Mouse (Mus musculus) T-helper 17 cell (primary cell): Measurements from ENCODE around the gene Cela3b.

Experiments used
- in situ Hi-C, 2 experiments: fragments of 300-600 bp; cut with MboI, MseI; formaldehyde crosslinking; loops; 1 replicate in 1 of 2; 2 replicates in 1 of 2; pipeline ENCODE4 v1.15.1; 2025; ENCODE audit warnings: high pct_unique_total_duplicates in 2 of 2

Gene Cela3b

DNA sequence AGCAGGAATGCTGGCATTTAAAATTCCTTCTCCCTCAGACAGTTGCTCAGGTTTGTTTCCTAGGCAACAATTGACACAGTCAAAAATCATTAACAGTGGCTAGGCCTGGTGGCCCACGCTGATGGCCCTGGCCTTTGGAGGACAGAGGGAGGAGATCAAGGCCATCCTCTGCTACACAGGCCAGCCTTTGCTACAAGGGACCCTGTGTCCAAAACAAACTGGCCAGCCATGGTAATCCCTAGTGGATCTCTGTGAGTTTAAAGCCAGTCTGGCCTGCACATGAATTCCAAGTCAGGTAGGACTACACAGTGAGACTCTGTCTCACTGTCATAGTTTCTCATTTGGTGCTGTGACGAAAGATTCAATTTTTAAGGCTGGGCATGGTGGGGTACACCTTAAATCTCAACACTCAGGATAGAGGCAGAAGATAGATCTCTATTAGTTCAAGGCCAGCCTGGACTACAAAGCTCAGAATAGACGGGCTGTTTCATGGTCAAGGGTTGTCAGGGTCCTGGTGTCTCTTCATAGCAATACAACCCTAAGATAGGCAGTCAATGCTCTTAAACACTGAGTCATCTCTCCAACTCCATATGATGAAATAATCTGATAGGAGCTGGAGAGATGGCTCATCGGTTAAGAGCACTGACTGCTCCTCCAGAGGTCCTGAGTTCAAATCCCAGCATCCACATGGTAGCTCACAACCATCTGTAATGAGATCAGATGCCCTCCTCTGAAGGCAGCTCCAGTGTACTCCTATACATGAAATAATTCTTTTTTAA is 52.6 kb downstream of the Cela3b start:
- in situ Hi-C loops = no loop called here

DNA sequence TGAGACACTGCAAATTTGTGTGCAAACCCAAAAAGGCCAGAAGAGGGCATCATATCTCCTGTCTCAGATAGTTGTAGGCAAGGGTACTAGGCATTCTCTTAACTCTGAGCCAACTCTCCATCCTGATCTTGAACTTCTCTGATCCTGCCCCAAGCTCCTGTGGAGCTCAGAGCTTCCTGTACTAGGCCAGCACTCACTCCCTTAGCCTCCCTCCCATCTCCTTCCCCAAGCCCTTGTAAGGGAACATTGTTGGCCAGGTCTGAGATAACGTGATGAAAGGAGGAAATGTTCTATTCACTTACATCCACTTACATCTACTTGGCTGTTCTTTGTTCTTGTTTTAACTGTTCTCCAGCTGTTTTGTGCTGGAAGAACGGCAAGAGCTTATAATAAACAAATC is 53.6 kb downstream of the Cela3b start:
- in situ Hi-C loops = no loop called here

GRCm38 (mm10) chr4:137375314-137376278 is 54.7 kb downstream of the Cela3b start:
- in situ Hi-C loops = no loop called here

- in situ Hi-C loops = loop anchor here (25.0 kb wide), 3 partner anchors 1261 to 1936 kb away; partner anchors contain the start of genes Pnrc2 (in 1 of the 2), Rcan3 (in 1 of the 2) and Srsf10 (in 1 of the 2)
Observed at GRCm38 (mm10) chr4:137373711-137374110, 56.6 kb downstream of the Cela3b start.

GRCm38 (mm10) chr4:137371596-137372523 is 58.5 kb downstream of the Cela3b start:
- in situ Hi-C loops = loop anchor here (25.0 kb wide), 3 partner anchors 1260 to 1935 kb away; partner anchors contain the start of genes Pnrc2 (in 1 of the 2), Rcan3 (in 1 of the 2) and Srsf10 (in 1 of the 2)
